ENCODE assay signal across 19 mouse cellular contexts in the genomic region with DNA sequence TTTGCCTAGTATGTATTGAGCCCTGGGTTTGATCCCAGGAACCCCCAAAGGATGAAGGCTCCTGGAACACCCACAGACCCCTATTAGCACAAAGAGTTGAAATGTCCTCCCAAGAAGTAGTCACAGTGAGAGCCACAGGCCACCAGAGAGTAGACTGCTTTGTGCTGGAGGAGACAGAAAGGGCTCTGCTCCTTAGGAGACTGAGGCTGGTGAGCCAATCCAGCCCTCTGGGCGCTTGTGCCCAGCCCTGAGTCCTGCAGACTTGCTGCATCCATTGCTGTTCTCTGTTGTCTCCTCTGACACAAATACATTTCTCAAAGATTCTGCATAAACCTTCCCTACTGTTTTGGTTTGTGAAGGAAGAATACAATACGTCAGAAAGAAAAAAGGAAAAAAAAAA. TPM values are rescaled to one million over a fixed set of nuclear protein-coding genes. Genes with fewer than 3 reads are reported as not detected.
DNase-seq lines count a peak whose midpoint lies in the region; ATAC-seq and TF ChIP-seq lines count a peak whose summit lies in the region.
"Had no signal": no experiment of that assay in that cellular context is flagged by ENCODE, and none has a peak within 500 bp of the region (broad histone marks: within the 10 kb centered on the region; RNA-seq: fewer than 3 reads in every experiment).

No protein-coding gene starts in this region.

- peak; percentile 84 for DNase-seq in midbrain, embryonic 11.5 days (ENCODE audit: low spot score, missing footprints)
- no peak for DNase-seq in midbrain, embryonic 10.5 days (ENCODE audit: low spot score)
- DNase-seq in forebrain, postnatal 0 days, result peak; percentile 22
- no peak for DNase-seq in T-cell, adult 2 months (ENCODE audit: low spot score)
- no peak for DNase-seq in ovary, postnatal 14 days (ENCODE audit: low spot score)
- DNase-seq: adrenal gland, postnatal 25 days; kidney, postnatal 4 days; liver; lung, embryonic 14.5 days had no signal

- peak overlapping the region; percentile 8 for H3K4me3 ChIP-seq in midbrain, embryonic 11.5 days (ENCODE audit: low read depth, low read length)
- no peak overlapping the region for H3K4me3 ChIP-seq in midbrain, embryonic 10.5 days
- H3K4me3 ChIP-seq in forebrain, postnatal 0 days (ENCODE audit: low read depth, low read length), result peak overlapping the region; percentile 78
- peak overlapping the region; percentile 55 for H3K4me3 ChIP-seq in midbrain, embryonic 13.5 days (replicated peaks)
- peak overlapping the region; percentile 58 for H3K4me3 ChIP-seq in neural tube, embryonic 15.5 days (replicated peaks)
- H3K4me3 ChIP-seq: megakaryocyte, embryonic 14.5 days; stomach, embryonic 15.5 days had no signal

- WGBS in midbrain, embryonic 11.5 days, result 2% methylated on average over 2 of the region's 2 CpGs
- WGBS in midbrain, embryonic 10.5 days, result 9% methylated on average over 2 of the region's 2 CpGs
- whole genome bisulfite sequencing in forebrain, postnatal 0 days, result 17% methylated on average over 2 of the region's 2 CpGs
- WGBS in midbrain, embryonic 13.5 days, result 12% methylated on average over 2 of the region's 2 CpGs
- 9% methylated on average over 2 of the region's 2 CpGs for WGBS in neural tube, embryonic 15.5 days

- peaks cover 31% of the 10 kb centered on the region for H3K4me1 ChIP-seq in midbrain, embryonic 11.5 days (ENCODE audit: control insufficient read depth, insufficient read depth, low read length)
- peaks cover 64% of the 10 kb centered on the region for H3K4me1 ChIP-seq in midbrain, embryonic 10.5 days
- H3K4me1 ChIP-seq in forebrain, postnatal 0 days (ENCODE audit: insufficient read depth), result peaks cover 25% of the 10 kb centered on the region; the same call in 1 of the 2 replicates
- H3K4me1 ChIP-seq in midbrain, embryonic 13.5 days (replicated peaks), result peaks cover 88% of the 10 kb centered on the region
- H3K4me1 ChIP-seq in neural tube, embryonic 15.5 days, result peaks cover 60% of the 10 kb centered on the region

- H3K4me2 ChIP-seq in midbrain, embryonic 11.5 days, result peak overlapping the region; percentile 44
- H3K4me2 ChIP-seq in forebrain, postnatal 0 days (ENCODE audit: low read depth), result peak overlapping the region; percentile 97
- H3K4me2 ChIP-seq in midbrain, embryonic 13.5 days (replicated peaks), result peak overlapping the region; percentile 74
- peak overlapping the region; percentile 62 for H3K4me2 ChIP-seq in neural tube, embryonic 15.5 days
- H3K4me2 ChIP-seq: lung, embryonic 14.5 days; stomach, embryonic 15.5 days had no signal

- ATAC-seq in midbrain, embryonic 11.5 days (ENCODE audit: low FRiP score), result no peak
- ATAC-seq in forebrain, postnatal 0 days, result no peak
- no peak for ATAC-seq in midbrain, embryonic 13.5 days
- no peak for ATAC-seq in neural tube, embryonic 15.5 days (ENCODE audit: low FRiP score)
- ATAC-seq in megakaryocyte progenitor cell, adult 5-6 weeks (replicated peaks; ENCODE audit: poor library complexity), result no peak
- ATAC-seq: intestine, embryonic 16.5 days had no signal

- H3K36me3 ChIP-seq in midbrain, embryonic 11.5 days (ENCODE audit: control insufficient read depth, insufficient read depth, low read length), result no peaks in the 10 kb centered on the region
- 0 out of 2 replicates have a peak, but pooled peaks cover 3% of the 10 kb centered on the region for H3K36me3 ChIP-seq in midbrain, embryonic 10.5 days
- H3K36me3 ChIP-seq in forebrain, postnatal 0 days (ENCODE audit: insufficient read depth), result peaks cover 26% of the 10 kb centered on the region
- H3K36me3 ChIP-seq in midbrain, embryonic 13.5 days, result 0 out of 2 replicates have a peak, but pooled peaks cover 9% of the 10 kb centered on the region
- no peaks in the 10 kb centered on the region for H3K36me3 ChIP-seq in neural tube, embryonic 15.5 days
- H3K36me3 ChIP-seq: G1E; stomach, embryonic 15.5 days had no signal

- H3K27ac ChIP-seq in midbrain, embryonic 11.5 days (ENCODE audit: low read depth, low read length), result no peak overlapping the region
- H3K27ac ChIP-seq in midbrain, embryonic 10.5 days (replicated peaks), result no peak overlapping the region
- H3K27ac ChIP-seq in forebrain, postnatal 0 days (ENCODE audit: low read depth, low read length), result peak overlapping the region; percentile 99; the same call in 1 of the 2 replicates
- peak overlapping the region; percentile 98 for H3K27ac ChIP-seq in midbrain, embryonic 13.5 days
- peak overlapping the region; percentile 98 for H3K27ac ChIP-seq in neural tube, embryonic 15.5 days (replicated peaks)
- H3K27ac ChIP-seq: stomach, embryonic 15.5 days had no signal

- H3K27me3 ChIP-seq in midbrain, embryonic 11.5 days (ENCODE audit: control insufficient read depth, insufficient read depth, low read length), result peaks cover 98% of the 10 kb centered on the region
- peaks cover 100% of the 10 kb centered on the region for H3K27me3 ChIP-seq in midbrain, embryonic 10.5 days (ENCODE audit: low read depth, poor library complexity, severe bottlenecking)
- H3K27me3 ChIP-seq in forebrain, postnatal 0 days (ENCODE audit: insufficient read depth, low read length), result no peaks in the 10 kb centered on the region
- H3K27me3 ChIP-seq in midbrain, embryonic 13.5 days, result peaks cover 87% of the 10 kb centered on the region
- peaks cover 9% of the 10 kb centered on the region; the same call in 1 of the 2 replicates for H3K27me3 ChIP-seq in neural tube, embryonic 15.5 days (replicated peaks)

- H3K9me3 ChIP-seq in midbrain, embryonic 11.5 days (ENCODE audit: control insufficient read depth, low read length), result no peaks in the 10 kb centered on the region
- H3K9me3 ChIP-seq in midbrain, embryonic 10.5 days (replicated peaks), result no peaks in the 10 kb centered on the region
- H3K9me3 ChIP-seq in forebrain, postnatal 0 days (ENCODE audit: low read length), result no peaks in the 10 kb centered on the region
- no peaks in the 10 kb centered on the region for H3K9me3 ChIP-seq in midbrain, embryonic 13.5 days
- no peaks in the 10 kb centered on the region for H3K9me3 ChIP-seq in neural tube, embryonic 15.5 days (replicated peaks)
- H3K9me3 ChIP-seq: G1E; stomach, embryonic 15.5 days had no signal

- TF ChIP-seq CTCF in forebrain, postnatal 0 days (IDR thresholded peaks at IDR 0.05; ENCODE audit: low read depth), result no peak

- no peak overlapping the region for H3K9ac ChIP-seq in midbrain, embryonic 11.5 days (ENCODE audit: low read length)
- H3K9ac ChIP-seq in forebrain, postnatal 0 days, result peak overlapping the region; percentile 96
- peak overlapping the region; percentile 86 for H3K9ac ChIP-seq in midbrain, embryonic 13.5 days (replicated peaks)
- peak overlapping the region; percentile 73 for H3K9ac ChIP-seq in neural tube, embryonic 15.5 days (replicated peaks)
- H3K9ac ChIP-seq: lung, embryonic 14.5 days; stomach, embryonic 15.5 days had no signal

RNA-seq across cellular contexts. Expression of gene Rhbg, which starts 43.6 kb away (rescaled TPM):
- polyA plus RNA-seq in midbrain, embryonic 11.5 days (2014; fragmentation: Nextera tagmentation; extraction: Ambion mirVana), result 0.15 TPM in 1 of 2 replicates, not detected in the other
- not detected in 2 replicates for polyA plus RNA-seq in midbrain, embryonic 10.5 days (2016; fragmentation: Nextera tagmentation; extraction: Ambion mirVana)
- total RNA-seq in forebrain, postnatal 0 days (2014; rRNA removed), result 0.19 TPM in 1 of 2 replicates, not detected in the other
- 0.21 and 0.25 TPM in 2 replicates for polyA plus RNA-seq in forebrain, postnatal 0 days (2015; fragmentation: Nextera tagmentation; extraction: Ambion mirVana)
- 0.12 TPM in 1 of 2 replicates, not detected in the other for polyA plus RNA-seq in midbrain, embryonic 13.5 days (2015; fragmentation: Nextera tagmentation; extraction: Ambion mirVana)
- 0.78 and 0.83 TPM in 2 replicates for polyA plus RNA-seq in neural tube, embryonic 15.5 days (2015; fragmentation: Nextera tagmentation; extraction: Ambion mirVana)
- not detected in 2 replicates for total RNA-seq in megakaryocyte progenitor cell, adult 5-6 weeks (2015)
- total RNA-seq in megakaryocyte progenitor cell, adult 5-6 weeks (2017), result 0.14 TPM in 1 of 2 replicates, not detected in the other
- total RNA-seq: G1E; neutrophil, adult 5-6 weeks had no signal
- polyA plus RNA-seq: C2C12; G1E; heart, postnatal 0 days; lung, embryonic 14.5 days had no signal

Comparison
In these comparisons a context has a peak if more than half of its experiments do, and no peak if none do; other contexts are left out.
1. DNase-seq: peak in midbrain, embryonic 11.5 days (single experiment) and forebrain, postnatal 0 days (single experiment); none in midbrain, embryonic 10.5 days (single experiment), T-cell, adult 2 months (single experiment) and ovary, postnatal 14 days (single experiment).
2. H3K27ac ChIP-seq: peak in forebrain, postnatal 0 days (single experiment), midbrain, embryonic 13.5 days (single experiment) and neural tube, embryonic 15.5 days (single experiment); none in midbrain, embryonic 11.5 days (single experiment) and midbrain, embryonic 10.5 days (single experiment).
3. H3K4me2 ChIP-seq: peak in every context shown above with its lines; median percentile 97 in forebrain, postnatal 0 days; 74 in midbrain, embryonic 13.5 days; 62 in neural tube, embryonic 15.5 days; 44 in midbrain, embryonic 11.5 days.